Mouse (Mus musculus) heart, embryonic 12.5 days (tissue): ENCODE results near the gene Antxrl. TPM values are rescaled to one million over a fixed set of nuclear protein-coding genes. Genes with fewer than 3 reads are reported as not detected.

Experiments
- ATAC-seq: fragments of 200-750 bp; cut with Nextera tagmentation; 2 replicates; pipeline ENCODE4 v1.8.0; 2017; ENCODE audit warnings: moderate TSS enrichment, moderate library complexity; ENCODE audit not compliant: insufficient number of reproducible peaks, low FRiP score
- H3K27ac ChIP-seq: fragments of 300-500 bp; sonication (generic); 2 replicates; pipeline ENCODE4 v1.5.1; 2016; ENCODE audit warnings: mild to moderate bottlenecking, moderate library complexity; ENCODE audit not compliant: poor library complexity, severe bottlenecking
- H3K27me3 ChIP-seq: fragments of 300-500 bp; sonication (generic); replicated peaks from 2 replicates; pipeline ENCODE4 v1.6.1; 2016; ENCODE audit warnings: mild to moderate bottlenecking, moderate library complexity
- H3K36me3 ChIP-seq: fragments of 300-500 bp; sonication (generic); 2 replicates; pipeline ENCODE4 v1.6.1; 2016; ENCODE audit warnings: mild to moderate bottlenecking, moderate library complexity
- H3K4me1 ChIP-seq: fragments of 300-500 bp; sonication (generic); replicated peaks from 2 replicates; pipeline ENCODE4 v1.6.1; 2016; ENCODE audit warnings: mild to moderate bottlenecking
- H3K4me2 ChIP-seq: fragments of 300-500 bp; sonication (generic); 2 replicates; pipeline ENCODE4 v1.6.1; 2016; ENCODE audit warnings: mild to moderate bottlenecking, moderate library complexity
- H3K4me3 ChIP-seq: fragments of 300-500 bp; sonication (generic); 2 replicates; pipeline ENCODE4 v1.5.1; 2016; ENCODE audit warnings: mild to moderate bottlenecking
- H3K9ac ChIP-seq: fragments of 300-500 bp; sonication (generic); 2 replicates; pipeline ENCODE4 v1.6.1; 2016; ENCODE audit warnings: mild to moderate bottlenecking, moderate library complexity
- H3K9me3 ChIP-seq: fragments of 300-500 bp; sonication (generic); replicated peaks from 2 replicates; pipeline ENCODE4 v1.6.1; 2016; ENCODE audit warnings: mild to moderate bottlenecking, moderate library complexity
- WGBS: fragments of 180-500 bp; shearing (Covaris S2); methylation state at CpG from one replicate; pipeline ENCODE4 v1.1.7; 2016; 5-methylcytosine and 5-hydroxymethylcytosine counted together
- polyA plus RNA-seq: library from polyadenylated mRNA; unstranded; fragments of >200 nt; fragmentation: Nextera tagmentation; extraction: Ambion mirVana; gene quantifications from 2 replicates; pipeline ENCODE4 v1.2.1, GENCODE M21; 2016

The Antxrl gene
- polyA plus RNA-seq, 1 experiment from 2014 or later: not detected

DNA sequence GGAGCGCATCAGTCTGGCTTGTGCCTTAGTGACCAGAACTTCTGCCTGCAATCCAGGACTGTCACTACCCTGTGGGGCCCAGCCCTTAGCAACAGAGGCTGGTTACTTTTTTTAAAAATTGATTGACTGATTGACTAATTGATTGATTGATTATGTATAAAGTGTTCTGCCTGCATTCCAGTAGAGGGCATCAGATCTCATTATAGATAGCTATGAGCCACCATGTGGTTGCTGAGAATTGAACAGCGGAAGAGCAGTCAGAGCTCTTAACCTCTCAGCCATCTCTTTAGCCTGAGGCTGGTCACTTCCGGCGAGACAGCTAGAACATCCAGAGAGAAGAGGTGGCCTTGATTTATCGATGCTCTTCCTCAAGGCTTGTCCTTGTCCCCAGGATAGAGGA is 24.7 kb downstream of the Antxrl start:
- Histone ChIP-seq H3K27ac (no peak overlapping the region), H3K36me3 (no peaks in the 10 kb centered on the region), H3K9me3 (no peaks in the 10 kb centered on the region), H3K4me1 (peaks cover 8% of the 10 kb centered on the region; the same call in 1 of the 2 replicates), H3K4me2 (no peak overlapping the region), H3K4me3 (no peak overlapping the region), H3K9ac (no peak overlapping the region), H3K27me3 (no peaks in the 10 kb centered on the region)
- 72% methylated on average over 5 of the region's 5 CpGs for WGBS
- ATAC-seq: no peak

- Histone ChIP-seq H3K4me3 (no peak overlapping the region), H3K9ac (no peak overlapping the region), H3K4me1 (peaks cover 5% of the 10 kb centered on the region; the same call in 1 of the 2 replicates), H3K36me3 (no peaks in the 10 kb centered on the region), H3K27ac (no peak overlapping the region), H3K9me3 (no peaks in the 10 kb centered on the region), H3K4me2 (no peak overlapping the region), H3K27me3 (no peaks in the 10 kb centered on the region; the same call in 1 of the 2 replicates)
- ATAC-seq: no peak
- WGBS: 64% methylated on average over 4 of the region's 4 CpGs
Measured at GRCm38 (mm10) chr14:34078293-34078692, 25.8 kb downstream of the Antxrl start.

DNA sequence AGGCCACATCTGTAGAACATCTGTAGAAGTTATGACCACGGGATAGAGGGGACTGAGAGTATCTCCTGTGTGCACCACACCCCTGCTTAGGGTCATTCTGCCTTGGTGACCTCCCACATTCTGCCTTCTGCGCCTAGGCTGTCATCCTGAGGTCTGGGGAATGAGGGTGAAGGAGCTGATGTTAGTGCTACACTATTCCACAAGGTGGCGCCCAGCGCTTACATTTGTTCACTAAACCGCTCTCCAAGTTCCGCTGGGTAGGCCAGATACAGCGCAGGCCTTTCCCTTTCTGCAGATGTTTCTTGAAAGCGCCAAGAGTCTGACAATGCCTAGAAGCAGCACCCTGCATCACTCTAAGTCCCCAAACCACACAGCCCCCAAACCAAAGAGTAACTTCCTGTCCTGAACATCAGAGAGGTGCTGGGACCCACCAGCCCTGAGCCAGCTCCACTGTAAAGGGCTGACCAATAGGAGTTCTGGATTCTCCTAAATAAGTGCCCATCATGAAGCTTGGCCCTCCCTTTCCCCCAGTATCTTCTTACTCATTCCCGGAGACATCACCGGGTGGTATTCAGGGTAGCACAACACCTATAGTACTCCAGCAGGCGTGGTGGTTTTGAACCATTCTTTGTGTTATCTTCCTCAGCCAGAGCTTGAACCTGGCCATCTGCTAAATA is 28.0 kb downstream of the Antxrl start:
- H3K27ac ChIP-seq: no peak overlapping the region
- 11% methylated on average over 11 of the region's 11 CpGs for WGBS
- no peaks in the 10 kb centered on the region; the same call in 1 of the 2 replicates for H3K27me3 ChIP-seq
- H3K4me3 ChIP-seq: no peak overlapping the region
- H3K4me2 ChIP-seq: peak overlapping the region; percentile 32; the same call in 1 of the 2 replicates
- no peaks in the 10 kb centered on the region for H3K36me3 ChIP-seq
- H3K9me3 ChIP-seq: no peaks in the 10 kb centered on the region
- no peak overlapping the region for H3K9ac ChIP-seq
- H3K4me1 ChIP-seq: no peaks in the 10 kb centered on the region
- ATAC-seq: peak; percentile 16; the same call in 1 of the 2 replicates

DNA sequence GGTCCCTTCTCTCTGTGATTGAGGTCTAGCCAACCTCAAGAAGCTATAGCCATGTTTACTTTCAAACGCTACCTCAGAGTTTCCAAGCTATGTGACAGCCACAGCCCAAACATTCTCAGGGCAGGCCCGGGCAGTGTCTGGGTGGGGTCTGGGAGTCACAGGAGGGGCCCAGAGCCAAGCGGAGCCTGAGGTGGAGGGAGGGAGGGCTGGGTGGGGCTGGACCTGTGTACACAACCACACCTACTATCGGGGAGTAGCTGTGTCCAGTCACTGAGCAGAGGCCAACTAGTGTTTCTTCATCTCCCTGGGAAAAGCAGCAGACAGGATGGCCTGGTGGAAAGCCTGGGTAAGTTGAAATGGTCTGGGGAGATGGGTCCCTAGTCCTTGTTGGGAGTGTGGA is 33.2 kb downstream of the Antxrl start, which contains the start of gene Anxa8:
Gene Anxa8, plus strand, starts transcription at position 251 of the 400 bp plus-strand sequence.
- Histone ChIP-seq H3K9me3 (no peaks in the 10 kb centered on the region), H3K4me1 (no peaks in the 10 kb centered on the region), H3K27ac (no peak within 1 kb of the TSS), H3K4me3 (no peak within 1 kb of the TSS), H3K36me3 (no peaks in the 10 kb centered on the region), H3K27me3 (no peaks in the 10 kb centered on the region; the same call in 1 of the 2 replicates), H3K9ac (no peak within 1 kb of the TSS), H3K4me2 (no peak within 1 kb of the TSS)
- no peak for ATAC-seq
- WGBS: 64% methylated on average over 4 of the region's 4 CpGs

- Histone ChIP-seq H3K36me3 (no peaks in the 10 kb centered on the region), H3K4me2 (no peak overlapping the region), H3K27me3 (no peaks in the 10 kb centered on the region; the same call in 1 of the 2 replicates), H3K4me3 (no peak overlapping the region), H3K9ac (no peak overlapping the region), H3K27ac (no peak overlapping the region), H3K4me1 (no peaks in the 10 kb centered on the region), H3K9me3 (no peaks in the 10 kb centered on the region)
- WGBS: 75% methylated on average over 4 of the region's 4 CpGs
- ATAC-seq: no peak
Measured at GRCm38 (mm10) chr14:34086806-34087205, 34.3 kb downstream of the Antxrl start.

- whole genome bisulfite sequencing: 70% methylated on average over 2 of the region's 2 CpGs
- Histone ChIP-seq H3K9me3 (no peaks in the 10 kb centered on the region), H3K27ac (no peak overlapping the region), H3K4me2 (no peak overlapping the region), H3K9ac (no peak overlapping the region), H3K36me3 (no peaks in the 10 kb centered on the region), H3K4me3 (no peak overlapping the region), H3K4me1 (no peaks in the 10 kb centered on the region), H3K27me3 (no peaks in the 10 kb centered on the region)
- ATAC-seq: no peak
Measured at GRCm38 (mm10) chr14:34087856-34088398, 35.4 kb downstream of the Antxrl start.

DNA sequence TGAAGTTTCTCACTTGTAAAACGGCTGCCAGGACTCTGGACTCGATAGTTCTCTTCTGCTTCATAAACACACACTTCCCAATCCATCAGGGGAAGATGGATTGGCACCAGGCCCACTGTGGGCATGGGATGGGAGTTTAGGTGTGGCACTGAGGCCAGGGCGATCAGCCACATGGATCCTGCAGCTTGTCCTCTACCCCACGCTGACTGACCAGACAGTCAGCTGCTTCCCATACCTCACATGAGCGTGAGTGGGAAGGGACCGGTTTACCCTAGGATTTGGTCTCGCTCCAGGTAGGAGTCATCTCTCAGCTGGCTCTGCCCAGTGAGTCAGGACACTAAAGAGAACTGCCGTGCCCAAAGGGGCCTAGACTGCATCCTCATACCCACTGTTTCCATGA is 37.3 kb downstream of the Antxrl start:
- Histone ChIP-seq H3K36me3 (no peaks in the 10 kb centered on the region), H3K4me3 (no peak overlapping the region), H3K9ac (no peak overlapping the region), H3K27me3 (no peaks in the 10 kb centered on the region), H3K27ac (no peak overlapping the region), H3K9me3 (no peaks in the 10 kb centered on the region), H3K4me1 (no peaks in the 10 kb centered on the region), H3K4me2 (no peak overlapping the region)
- 74% methylated on average over 8 of the region's 8 CpGs for WGBS
- ATAC-seq: no peak

GRCm38 (mm10) chr14:34091475-34091874 is 39.0 kb downstream of the Antxrl start:
- Histone ChIP-seq H3K4me1 (no peaks in the 10 kb centered on the region), H3K27ac (no peak overlapping the region), H3K4me2 (no peak overlapping the region), H3K9ac (no peak overlapping the region), H3K27me3 (no peaks in the 10 kb centered on the region), H3K9me3 (no peaks in the 10 kb centered on the region), H3K4me3 (no peak overlapping the region), H3K36me3 (no peaks in the 10 kb centered on the region)
- WGBS: 76% methylated on average over 5 of the region's 5 CpGs
- no peak for ATAC-seq

- no peak for ATAC-seq
- no peaks in the 10 kb centered on the region for H3K9me3 ChIP-seq
Measured at GRCm38 (mm10) chr14:34092856-34093255, 40.3 kb downstream of the Antxrl start.

GRCm38 (mm10) chr14:34096161-34096560 is 43.7 kb downstream of the Antxrl start:
- Histone ChIP-seq H3K4me2 (no peak overlapping the region), H3K27me3 (no peaks in the 10 kb centered on the region), H3K27ac (no peak overlapping the region), H3K4me1 (no peaks in the 10 kb centered on the region), H3K4me3 (no peak overlapping the region), H3K9ac (no peak overlapping the region), H3K9me3 (no peaks in the 10 kb centered on the region), H3K36me3 (no peaks in the 10 kb centered on the region)
- WGBS: 68% methylated on average over 5 of the region's 5 CpGs
- ATAC-seq: no peak

More at GRCm38 (mm10) chr14:34092856-34093255, 40.3 kb downstream of the Antxrl start:
- H3K4me1 ChIP-seq: no peaks in the 10 kb centered on the region
- no peaks in the 10 kb centered on the region for H3K27me3 ChIP-seq
- WGBS: 90% methylated on average over 1 of the region's 1 CpGs
- H3K27ac ChIP-seq: no peak overlapping the region
- H3K9ac ChIP-seq: no peak overlapping the region
- H3K4me2 ChIP-seq: no peak overlapping the region
- H3K4me3 ChIP-seq: no peak overlapping the region
- no peaks in the 10 kb centered on the region for H3K36me3 ChIP-seq

DNA sequence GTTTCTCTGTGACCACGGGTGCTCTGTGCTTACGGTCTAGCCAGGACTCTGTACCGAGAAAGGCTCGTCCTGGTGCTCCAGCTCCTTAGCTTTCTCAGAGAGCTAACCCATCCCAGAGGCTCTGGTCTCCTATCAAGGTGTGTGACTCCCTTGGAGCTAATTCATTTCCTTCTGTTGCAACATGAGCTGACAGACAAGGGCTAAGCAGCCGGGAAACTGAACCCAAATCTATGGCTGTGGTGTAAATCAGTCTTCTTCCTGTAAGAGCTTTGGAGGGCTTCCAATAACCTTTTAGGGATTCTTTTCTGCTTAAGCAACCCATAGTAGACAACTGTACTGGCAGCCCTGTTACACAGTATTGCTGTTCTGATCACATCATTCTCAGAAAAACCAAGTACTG is 50.1 kb downstream of the Antxrl start, which contains the start of gene A630023A22Rik:
Gene A630023A22Rik, minus strand, starts transcription at position 154 of the 400 bp plus-strand sequence.
- no peak for ATAC-seq
- Histone ChIP-seq H3K27me3 (no peaks in the 10 kb centered on the region), H3K9me3 (no peaks in the 10 kb centered on the region), H3K36me3 (no peaks in the 10 kb centered on the region), H3K9ac (no peak within 1 kb of the TSS), H3K4me1 (peaks cover 16% of the 10 kb centered on the region), H3K27ac (no peak within 1 kb of the TSS), H3K4me2 (no peak within 1 kb of the TSS), H3K4me3 (no peak within 1 kb of the TSS)
- 67% methylated on average over 5 of the region's 5 CpGs for WGBS
